In genomic region chr5:99476640-99477419, GRCm38 (mm10) we compare ENCODE assay signal across 29 mouse cellular contexts.
DNase-seq lines count a peak whose midpoint lies in the region; ATAC-seq and TF ChIP-seq lines count a peak whose summit lies in the region.
"Had no signal": no experiment of that assay in that cellular context is flagged by ENCODE, and none has a peak within 500 bp of the region (broad histone marks: within the 10 kb centered on the region; RNA-seq: fewer than 3 reads in every experiment).

No protein-coding gene starts in this region.

- H3K79me2 ChIP-seq in myocyte (ENCODE audit: control insufficient read depth, insufficient read depth) = no peaks in the 10 kb centered on the region

- no peak for DNase-seq in forebrain, embryonic 10.5 days (ENCODE audit: extremely low spot score, low spot score)
- no peak for DNase-seq in heart, postnatal 14 days
- no peak for DNase-seq in left cerebral cortex, adult 2 months (ENCODE audit: extremely low spot score in 1 of 2, low spot score in 2 of 2)
- DNase-seq: adrenal gland, adult 8-10 months; cerebellum, adult 9-10 months; forebrain, postnatal 0 days; gastrocnemius, postnatal 14 days; heart, postnatal 36 days; kidney, adult 18-20 months; kidney, postnatal 36 days; lung, adult 2 months; lung, postnatal 10 days; right cerebral cortex, adult 18-20 months; spleen, adult 18-20 months; thymus, postnatal 14 days had no signal

- no peaks in the 10 kb centered on the region for H3K36me3 ChIP-seq in forebrain, embryonic 10.5 days (replicated peaks)
- H3K36me3 ChIP-seq in forebrain, embryonic 16.5 days (ENCODE audit: control insufficient read depth, insufficient read depth) = no peaks in the 10 kb centered on the region
- no peaks in the 10 kb centered on the region for H3K36me3 ChIP-seq in heart, embryonic 13.5 days
- no peaks in the 10 kb centered on the region for H3K36me3 ChIP-seq in myocyte (ENCODE audit: control insufficient read depth, insufficient read depth)
- H3K36me3 ChIP-seq: embryonic facial prominence, embryonic 13.5 days; G1E; hindbrain, embryonic 13.5 days; limb, embryonic 13.5 days; liver, embryonic 12.5 days; midbrain, embryonic 10.5 days; neural tube, embryonic 12.5 days had no signal

- H3K9me3 ChIP-seq in forebrain, embryonic 10.5 days = no peaks in the 10 kb centered on the region
- H3K9me3 ChIP-seq in forebrain, embryonic 16.5 days (ENCODE audit: control insufficient read depth, low read length) = no peaks in the 10 kb centered on the region
- no peaks in the 10 kb centered on the region for H3K9me3 ChIP-seq in heart, embryonic 13.5 days
- H3K9me3 ChIP-seq: embryonic facial prominence, embryonic 13.5 days; hindbrain, embryonic 13.5 days; limb, embryonic 13.5 days; liver, embryonic 12.5 days; midbrain, embryonic 10.5 days; neural tube, embryonic 12.5 days had no signal

- no peak overlapping the region for H3K4me3 ChIP-seq in forebrain, embryonic 10.5 days
- no peak overlapping the region for H3K4me3 ChIP-seq in forebrain, embryonic 16.5 days (replicated peaks; ENCODE audit: low read length)
- no peak overlapping the region for H3K4me3 ChIP-seq in heart, embryonic 13.5 days
- no peak overlapping the region for H3K4me3 ChIP-seq in myocyte
- H3K4me3 ChIP-seq in left cerebral cortex, adult 2 months = no peak overlapping the region
- H3K4me3 ChIP-seq: embryonic facial prominence, embryonic 13.5 days; hindbrain, embryonic 13.5 days; layer of hippocampus, adult 2 months; limb, embryonic 13.5 days; liver, embryonic 12.5 days; midbrain, embryonic 10.5 days; neural tube, embryonic 12.5 days had no signal

- intact Hi-C loops in heart, postnatal 14 days (cut with DNase I) = no loop called here
- intact Hi-C loops in left cerebral cortex, adult 2 months (cut with DNase I) = no loop called here

- WGBS in forebrain, embryonic 10.5 days = 91% methylated on average over 6 of the region's 6 CpGs
- 93% methylated on average over 6 of the region's 6 CpGs for WGBS in forebrain, embryonic 16.5 days
- 38% methylated on average over 6 of the region's 6 CpGs for WGBS in heart, embryonic 13.5 days

- no peak for TF ChIP-seq CTCF in left cerebral cortex, adult 2 months (IDR thresholded peaks at IDR 0.05)

- peaks cover 74% of the 10 kb centered on the region for H3K27me3 ChIP-seq in forebrain, embryonic 10.5 days (ENCODE audit: poor library complexity, severe bottlenecking)
- H3K27me3 ChIP-seq in forebrain, embryonic 16.5 days (replicated peaks; ENCODE audit: control insufficient read depth, insufficient read depth, low read length) = no peaks in the 10 kb centered on the region
- no peaks in the 10 kb centered on the region for H3K27me3 ChIP-seq in heart, embryonic 13.5 days (replicated peaks)
- no peaks in the 10 kb centered on the region for H3K27me3 ChIP-seq in myocyte (ENCODE audit: control insufficient read depth, insufficient read depth, insufficient read length)
- H3K27me3 ChIP-seq: limb, embryonic 13.5 days; liver, embryonic 12.5 days had no signal

- no peak overlapping the region for H3K4me2 ChIP-seq in forebrain, embryonic 16.5 days (ENCODE audit: low read length)
- H3K4me2 ChIP-seq in heart, embryonic 13.5 days = no peak overlapping the region
- peak overlapping the region; percentile 26 for H3K4me2 ChIP-seq in myocyte (ENCODE audit: low read depth)
- H3K4me2 ChIP-seq: embryonic facial prominence, embryonic 13.5 days; hindbrain, embryonic 13.5 days; limb, embryonic 13.5 days; liver, embryonic 12.5 days; neural tube, embryonic 12.5 days had no signal

- H3K9ac ChIP-seq in forebrain, embryonic 16.5 days (replicated peaks; ENCODE audit: low read depth, low read length) = no peak overlapping the region
- no peak overlapping the region for H3K9ac ChIP-seq in heart, embryonic 13.5 days
- H3K9ac ChIP-seq: embryonic facial prominence, embryonic 13.5 days; forebrain, postnatal 0 days; hindbrain, embryonic 13.5 days; limb, embryonic 13.5 days; liver, embryonic 12.5 days; neural tube, embryonic 12.5 days had no signal

- TF ChIP-seq POLR2A in myocyte (IDR thresholded peaks at IDR 0.05; ENCODE audit: insufficient read length, low read depth) = no peak

- H3K27ac ChIP-seq in forebrain, embryonic 10.5 days = 0 out of 2 replicates have a peak overlapping the region, but pooled peaks have one; percentile 5
- no peak overlapping the region for H3K27ac ChIP-seq in forebrain, embryonic 16.5 days (ENCODE audit: low read length)
- peak overlapping the region; percentile 24; the same call in 1 of the 2 replicates for H3K27ac ChIP-seq in heart, embryonic 13.5 days (replicated peaks)
- H3K27ac ChIP-seq in left cerebral cortex, adult 2 months = no peak overlapping the region
- H3K27ac ChIP-seq: embryonic facial prominence, embryonic 13.5 days; hindbrain, embryonic 13.5 days; layer of hippocampus, adult 2 months; limb, embryonic 13.5 days; liver, embryonic 12.5 days; macrophage; midbrain, embryonic 10.5 days; neural tube, embryonic 12.5 days had no signal

- no peak for ATAC-seq in forebrain, embryonic 16.5 days
- ATAC-seq in heart, embryonic 13.5 days (ENCODE audit: extremely low read depth, insufficient number of reproducible peaks, low FRiP score, low TSS enrichment) = no peak
- ATAC-seq in granulocyte monocyte progenitor cell, adult 5-6 weeks (replicated peaks; ENCODE audit: poor library complexity, severe bottlenecking) = peak; percentile 60
- ATAC-seq: forebrain, postnatal 0 days; liver, embryonic 12.5 days; midbrain, embryonic 16.5 days had no signal

- peaks cover 50% of the 10 kb centered on the region for H3K4me1 ChIP-seq in forebrain, embryonic 10.5 days
- H3K4me1 ChIP-seq in forebrain, embryonic 16.5 days (replicated peaks; ENCODE audit: control insufficient read depth, insufficient read depth, low read length) = peaks cover 21% of the 10 kb centered on the region
- H3K4me1 ChIP-seq in heart, embryonic 13.5 days = peaks cover 61% of the 10 kb centered on the region

- no peak overlapping the region for H3ac ChIP-seq in myocyte (ENCODE audit: control insufficient read depth, insufficient read length)

TF ChIP-seq in myocyte, 11 proteins besides CTCF, POLR2A, EP300 and RAD21:
- TF ChIP-seq MAX (IDR thresholded peaks at IDR 0.05; ENCODE audit: low read depth) (no peak), TCF3 (IDR thresholded peaks at IDR 0.05; ENCODE audit: insufficient read length, low read depth) (no peak), MYOG (IDR thresholded peaks at IDR 0.05; ENCODE audit: control insufficient read depth in 1 of 3, insufficient read depth in 1 of 3, insufficient read length in 2 of 3, low read depth in 2 of 3) (no peak), SRF (IDR thresholded peaks at IDR 0.05; ENCODE audit: control insufficient read depth, insufficient read length, low read depth) (no peak), REST (IDR thresholded peaks at IDR 0.05; ENCODE audit: insufficient read depth, insufficient read length) (no peak), MYOD1 (IDR thresholded peaks at IDR 0.05; ENCODE audit: control insufficient read depth in 1 of 3, insufficient read length in 2 of 3, low read depth in 2 of 3) (no peak), TCF12 (IDR thresholded peaks at IDR 0.05; ENCODE audit: insufficient read depth, poor library complexity, severe bottlenecking) (no peak), USF1 (IDR thresholded peaks at IDR 0.05; ENCODE audit: low read depth) (no peak), POLR2AphosphoS2 (IDR thresholded peaks at IDR 0.05; ENCODE audit: insufficient read length, low read depth) (no peak), CEBPB (IDR thresholded peaks at IDR 0.05; ENCODE audit: insufficient read depth, poor library complexity, severe bottlenecking) (no peak), E2F4 (IDR thresholded peaks at IDR 0.05; ENCODE audit: insufficient read depth) (no peak)

Comparison
In these comparisons a context has a peak if more than half of its experiments do, and no peak if none do; other contexts are left out.
1. H3K27ac ChIP-seq: peak in forebrain, embryonic 10.5 days (single experiment) and heart, embryonic 13.5 days (single experiment); none in forebrain, embryonic 16.5 days (single experiment) and left cerebral cortex, adult 2 months (single experiment).